Mouse (Mus musculus) Muller cell, postnatal 12 days (primary cell): ENCODE data around the gene Dennd4c.
"Not testable (repeated sequence)": the region's sequence is repeated elsewhere in the genome, so short reads cannot be mapped to it uniquely, and the experiment has no call there.

Experiments
- DNase-seq: peaks from one replicate; pipeline ENCODE4 v3.0.0-alpha.2; 2015; ENCODE audit errors: inconsistent ontology term

The Dennd4c gene

DNA sequence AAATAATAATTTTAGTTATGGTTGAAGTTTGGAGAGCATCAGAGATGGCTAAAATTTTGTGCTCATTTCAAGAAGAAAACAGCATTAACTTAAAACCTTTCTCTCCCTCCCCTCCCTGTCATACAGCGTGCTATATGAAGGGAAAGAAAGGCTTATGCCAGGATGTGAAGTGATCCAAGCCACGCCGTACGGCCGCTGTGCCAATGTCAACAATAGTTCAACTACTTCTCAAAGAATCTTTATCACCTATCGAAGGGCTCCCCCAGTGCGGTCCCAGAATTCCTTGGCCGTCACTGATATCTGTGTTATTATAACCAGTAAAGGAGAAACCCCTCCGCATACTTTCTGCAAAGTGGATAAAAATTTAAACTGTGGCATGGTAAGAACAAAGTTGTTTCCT is 29.2 kb downstream of the Dennd4c start:
- DNase-seq: no peak

DNA sequence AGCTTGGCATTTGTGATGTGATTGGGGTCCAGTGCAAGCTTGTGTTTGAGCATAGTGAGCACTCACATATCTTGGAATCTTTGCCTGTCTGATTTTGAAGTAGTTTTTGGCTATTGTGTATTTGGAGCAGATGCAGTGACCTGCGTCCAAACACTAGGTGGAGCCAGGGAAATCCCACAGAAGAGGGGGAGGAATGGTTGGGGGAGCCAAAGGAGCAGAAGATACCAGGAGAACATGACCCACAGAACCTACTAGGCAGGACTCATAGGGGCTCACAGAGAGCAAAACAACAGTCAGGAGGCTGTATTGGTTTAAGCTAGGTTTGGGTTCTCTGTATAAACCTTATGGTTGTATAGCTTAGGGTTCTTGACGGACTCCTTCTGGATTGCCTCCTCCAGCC is 62.2 kb downstream of the Dennd4c start:
- DNase-seq: no peak

DNA sequence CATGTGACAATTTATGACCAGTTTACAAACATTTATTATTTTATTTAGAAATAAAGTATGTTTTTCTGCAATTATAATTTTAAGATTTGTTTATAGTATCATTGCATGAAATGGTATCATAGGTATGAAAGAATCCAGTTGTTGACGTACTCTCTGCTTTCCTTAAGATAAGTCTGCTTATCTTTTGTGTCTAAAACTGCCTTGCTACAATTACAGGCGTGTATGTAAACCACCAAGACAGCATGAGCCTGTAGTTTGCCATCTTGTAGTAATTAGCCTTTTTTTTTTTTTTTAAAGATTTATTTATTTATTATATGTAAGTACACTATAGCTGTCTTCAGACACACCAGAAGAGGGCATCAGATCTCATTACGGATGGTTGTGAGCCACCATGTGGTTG is 66.5 kb downstream of the Dennd4c start:
- no peak for DNase-seq

DNA sequence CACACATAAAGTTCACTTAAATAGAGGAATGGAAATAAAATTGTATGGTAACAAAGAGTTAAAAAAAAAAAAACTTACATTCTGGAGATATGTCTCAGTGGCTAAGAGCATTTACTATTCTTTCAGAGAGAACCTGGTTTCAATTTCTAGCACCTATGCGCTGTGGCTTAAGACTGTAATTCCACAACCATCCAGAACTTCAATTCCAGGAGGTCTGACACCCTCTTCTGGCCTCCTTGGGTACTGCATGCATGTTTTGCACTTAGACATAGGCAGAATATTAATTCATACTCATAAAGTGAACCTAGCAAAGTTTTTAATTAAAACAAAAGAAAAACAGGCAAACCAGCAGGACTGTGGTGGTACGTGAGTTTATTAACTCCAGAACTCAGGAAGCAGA is 74.8 kb downstream of the Dennd4c start:
- DNase-seq: peak; percentile 26

DNA sequence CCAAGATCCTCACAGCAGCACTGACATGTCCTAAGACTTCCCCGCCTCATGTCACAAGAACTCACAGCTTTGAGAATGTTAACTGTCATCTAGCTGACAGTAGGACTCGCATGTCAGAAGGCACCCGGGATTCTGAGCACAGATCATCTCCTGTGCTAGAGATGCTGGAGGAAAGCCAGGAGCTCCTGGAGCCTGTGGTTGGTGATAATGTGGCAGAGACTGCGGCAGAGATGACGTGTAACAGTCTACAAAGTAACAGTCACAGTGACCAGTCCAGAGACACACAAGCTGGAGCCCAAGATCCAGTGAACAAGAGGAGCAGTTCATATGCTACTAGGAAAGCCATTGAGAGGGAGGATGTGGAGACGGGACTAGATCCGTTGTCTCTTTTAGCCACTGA is 76.8 kb downstream of the Dennd4c start:
- no peak for DNase-seq

DNA sequence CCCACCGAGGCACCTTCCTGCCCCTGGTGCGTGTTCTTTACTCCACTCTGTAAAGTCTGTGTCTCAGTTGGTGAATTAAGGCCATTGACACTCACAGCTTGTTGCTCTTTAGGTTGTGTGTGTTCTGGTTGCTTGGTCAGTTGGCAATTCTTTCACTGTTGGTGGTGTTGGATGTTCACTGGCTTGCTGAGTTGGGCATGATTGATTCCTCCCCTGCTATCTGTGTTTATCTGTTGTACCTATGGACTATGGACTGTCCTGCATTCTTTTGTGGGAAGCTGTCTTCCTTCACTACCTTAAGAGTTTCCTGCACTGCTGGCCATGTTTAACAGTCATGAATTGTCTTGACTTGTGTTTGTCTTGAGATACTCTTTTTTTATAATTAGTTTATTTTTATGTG is 83.5 kb downstream of the Dennd4c start:
- no peak for DNase-seq

DNA sequence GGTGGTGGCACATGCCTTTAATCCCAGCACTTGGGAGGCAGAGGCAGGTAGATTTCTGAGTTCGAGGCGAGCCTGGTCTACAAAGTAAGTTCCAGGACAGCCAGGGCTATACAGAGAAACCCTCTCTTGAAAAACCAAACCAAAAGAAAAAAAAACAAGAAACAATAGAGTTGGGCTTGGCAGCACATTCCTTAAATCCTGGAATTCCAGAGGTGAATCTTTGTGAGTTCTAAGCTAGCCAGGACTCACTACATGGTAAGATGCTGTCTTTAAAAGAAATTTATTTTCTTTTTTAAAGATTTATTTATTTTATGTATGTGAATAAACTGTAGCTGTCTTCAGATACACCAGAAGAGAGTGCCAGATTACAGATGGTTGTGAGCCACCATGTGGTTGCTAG is 92.8 kb downstream of the Dennd4c start:
- DNase-seq: not testable (repeated sequence)

DNA sequence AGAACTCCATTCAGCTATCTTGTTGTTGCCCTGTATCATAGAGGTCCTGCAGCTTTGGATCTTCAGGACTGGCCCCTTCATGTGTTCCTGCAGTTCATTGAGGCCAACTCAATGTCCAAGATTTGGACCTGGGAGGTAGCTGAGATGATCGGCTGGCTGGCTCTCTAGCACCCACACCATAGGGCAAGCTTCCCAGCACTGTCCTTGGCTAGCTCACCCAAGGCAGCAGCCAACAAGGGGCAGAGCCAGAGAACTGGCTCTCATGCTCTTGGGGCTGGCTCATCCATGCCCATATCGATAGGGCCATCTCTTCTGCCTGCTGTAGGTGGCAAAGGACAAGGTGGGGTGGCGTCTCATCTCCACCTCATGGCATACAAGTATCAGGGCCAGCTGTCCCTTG is 97.0 kb downstream of the Dennd4c start:
- no peak for DNase-seq

DNA sequence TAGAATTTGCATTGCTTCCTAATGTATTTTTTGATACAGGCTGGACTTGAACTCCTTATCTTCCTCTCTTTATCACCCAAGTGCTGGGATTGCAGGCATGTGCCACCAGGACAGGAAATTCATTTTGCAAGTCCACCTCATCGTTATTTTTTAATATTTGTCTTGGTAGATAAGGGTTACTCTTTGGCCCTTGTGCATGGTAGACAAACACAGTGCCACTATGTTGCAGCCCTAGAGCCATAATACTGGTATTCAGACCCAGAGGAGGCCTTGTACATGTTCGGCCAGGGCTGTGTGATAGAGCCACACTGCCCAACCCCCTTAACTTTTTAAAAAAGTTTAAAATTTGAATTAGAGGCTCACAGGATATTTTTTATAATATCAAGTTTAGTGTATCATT is 98.9 kb downstream of the Dennd4c start:
- DNase-seq: no peak

DNA sequence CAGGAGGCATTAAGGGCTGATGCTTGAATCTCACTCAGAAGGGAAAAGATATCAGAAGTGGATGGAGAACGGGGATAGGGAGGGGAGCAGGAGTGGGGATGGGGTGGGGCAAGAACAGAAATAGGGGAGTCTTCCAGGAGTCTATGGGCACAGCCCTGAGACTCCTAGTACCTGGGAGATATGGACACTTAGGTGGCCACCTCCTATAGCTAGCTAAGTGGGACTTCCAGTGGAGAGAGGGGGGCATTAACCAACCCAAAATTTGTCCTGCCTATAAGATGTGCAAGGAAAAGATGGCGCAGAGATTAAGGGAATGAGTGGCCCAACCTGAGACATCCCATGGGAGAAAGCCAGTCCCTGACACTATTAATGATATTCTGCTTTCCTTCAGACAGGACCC is 103.0 kb downstream of the Dennd4c start:
- no peak for DNase-seq

DNA sequence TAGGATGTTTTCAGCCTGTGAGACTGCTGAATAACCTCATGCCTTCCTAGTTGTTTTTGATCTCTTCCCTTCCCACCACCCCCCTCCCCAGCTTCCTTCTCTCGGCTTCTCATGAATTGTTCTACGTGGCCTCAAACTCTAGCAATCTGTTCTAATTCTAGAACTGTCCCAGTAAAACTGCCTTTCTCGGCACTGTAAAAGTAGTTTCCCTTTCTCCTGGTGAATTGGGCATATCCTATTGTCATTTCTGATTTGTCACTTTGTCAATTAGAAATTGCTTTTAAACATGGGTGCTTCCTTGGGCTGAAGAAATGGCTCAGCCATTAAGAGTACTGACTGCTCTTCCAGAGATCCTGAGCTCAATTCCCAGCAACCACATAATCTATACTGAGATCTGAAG is 103.7 kb downstream of the Dennd4c start:
- no peak for DNase-seq

DNA sequence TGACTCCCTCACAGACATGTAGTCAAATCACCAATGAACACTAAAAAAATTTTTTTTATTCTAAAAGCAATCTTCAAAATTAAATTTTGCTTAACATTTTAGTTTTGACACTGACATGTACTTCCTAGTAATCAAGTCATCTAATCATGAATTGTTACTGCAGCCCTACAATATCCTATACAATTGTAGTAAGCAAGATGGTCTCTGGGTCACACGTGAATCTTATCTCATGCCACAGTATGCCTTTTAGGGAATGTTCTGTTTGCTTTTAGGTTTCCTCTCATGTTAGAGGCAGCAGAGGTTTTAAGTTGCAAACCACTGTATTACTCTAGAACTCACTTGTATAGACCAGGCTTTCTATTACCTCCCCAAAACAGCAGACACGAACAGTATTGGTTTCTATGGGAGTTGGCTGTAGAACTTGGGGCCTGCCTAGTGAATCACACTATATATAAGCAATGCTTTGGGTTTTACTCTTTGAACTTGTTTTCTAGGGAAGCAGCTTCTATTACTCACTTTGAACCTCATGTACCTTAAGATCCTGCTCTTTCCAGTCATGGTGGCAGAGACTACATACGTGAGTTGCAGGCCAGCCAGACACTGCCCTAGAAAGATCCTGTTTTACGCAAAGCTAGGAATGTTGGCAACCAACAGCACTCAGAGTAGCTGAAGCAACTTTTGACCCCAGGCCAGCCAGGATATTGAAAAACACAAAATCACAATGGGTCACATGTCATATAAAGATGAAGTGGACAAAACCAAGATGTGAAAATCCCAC is 104.6 kb downstream of the Dennd4c start:
- no peak for DNase-seq

DNA sequence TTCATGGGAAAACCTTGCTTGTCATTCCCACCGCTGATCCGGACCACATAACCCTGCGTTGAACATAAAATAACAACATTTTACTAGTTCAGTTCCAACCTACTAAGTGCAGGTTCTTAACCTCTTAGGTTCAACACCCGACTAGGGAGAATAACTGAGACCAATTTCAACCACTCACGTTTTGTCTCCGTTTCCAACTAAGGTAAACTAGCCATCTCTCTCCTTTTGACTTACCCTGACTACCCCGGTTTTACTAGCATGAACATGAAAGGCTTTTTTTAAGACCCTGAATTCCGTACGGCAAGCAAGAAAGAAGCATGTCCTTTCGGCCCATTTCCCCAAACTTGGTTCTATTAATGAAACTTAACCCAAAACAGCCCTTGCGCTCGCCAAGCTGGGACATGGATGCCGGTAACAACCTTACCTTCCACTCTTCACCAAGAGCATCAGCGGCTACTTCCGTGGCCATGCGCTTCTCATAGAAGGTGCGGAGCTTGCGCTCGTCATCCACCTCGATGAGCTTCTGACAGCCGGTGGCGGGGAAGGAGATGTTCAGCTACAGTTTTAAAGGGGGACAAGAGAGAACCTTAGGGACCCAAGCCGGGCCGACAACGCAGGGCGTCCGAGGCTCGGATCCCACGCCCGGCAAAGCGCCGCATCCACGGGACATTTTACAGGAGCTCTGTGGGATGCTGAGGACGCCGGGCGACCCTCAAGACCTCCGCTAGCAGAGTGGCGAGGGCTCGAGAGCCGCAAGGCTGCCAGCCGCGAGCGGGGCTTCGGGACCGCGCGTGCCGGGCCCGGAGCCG is 108.2 kb downstream of the Dennd4c start:
- peak; percentile 17 for DNase-seq

DNA sequence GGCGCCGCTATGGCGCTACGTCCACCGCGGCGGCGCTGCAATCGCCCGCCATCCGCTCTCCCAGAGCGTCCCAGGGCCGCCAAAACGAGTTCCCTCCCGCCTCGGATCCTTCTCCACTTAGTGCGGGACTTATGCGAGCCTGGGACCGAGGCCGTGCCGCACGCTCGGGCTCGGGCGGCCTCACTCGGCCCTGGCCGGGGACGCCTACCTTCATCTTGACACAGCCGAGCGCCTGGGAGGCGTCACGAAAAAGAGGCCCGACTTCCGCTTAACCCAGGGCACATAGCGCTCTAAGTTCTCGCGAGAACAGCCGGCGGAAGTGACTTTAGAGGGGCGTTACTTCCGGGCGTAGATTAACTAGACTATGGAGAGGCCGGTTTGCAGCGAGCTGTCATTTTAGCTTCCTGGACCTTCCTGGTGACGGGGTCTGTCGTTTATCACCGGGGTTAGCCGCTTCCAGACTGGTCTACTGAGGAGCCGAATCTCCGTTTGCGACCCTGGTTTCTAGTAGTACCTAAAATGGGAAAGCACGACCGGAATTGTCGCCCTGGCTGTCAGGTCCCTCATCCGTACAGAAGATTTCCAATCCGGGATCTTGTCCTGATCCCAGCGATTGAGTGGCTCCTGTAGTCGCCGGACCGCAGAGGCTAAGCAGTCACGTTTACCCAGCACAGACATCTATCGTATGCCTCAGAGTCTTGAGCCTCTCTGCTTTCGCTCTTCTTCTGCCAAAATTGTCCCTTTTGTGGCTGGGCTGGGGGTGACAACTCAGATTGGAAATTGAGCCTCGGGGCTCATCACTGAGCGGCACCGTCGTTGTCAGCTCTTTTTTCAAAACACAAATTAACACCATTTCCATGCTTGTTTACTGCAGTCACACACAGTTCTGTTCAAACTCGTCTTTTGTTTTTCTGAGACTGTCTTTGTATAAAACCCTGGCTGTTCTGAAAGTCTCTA is 109.0 kb downstream of the Dennd4c start, which contains the start of gene Rps6:
Gene Rps6, minus strand, starts transcription at position 300 of the 957 bp plus-strand sequence.
- DNase-seq: peak; percentile 95

DNA sequence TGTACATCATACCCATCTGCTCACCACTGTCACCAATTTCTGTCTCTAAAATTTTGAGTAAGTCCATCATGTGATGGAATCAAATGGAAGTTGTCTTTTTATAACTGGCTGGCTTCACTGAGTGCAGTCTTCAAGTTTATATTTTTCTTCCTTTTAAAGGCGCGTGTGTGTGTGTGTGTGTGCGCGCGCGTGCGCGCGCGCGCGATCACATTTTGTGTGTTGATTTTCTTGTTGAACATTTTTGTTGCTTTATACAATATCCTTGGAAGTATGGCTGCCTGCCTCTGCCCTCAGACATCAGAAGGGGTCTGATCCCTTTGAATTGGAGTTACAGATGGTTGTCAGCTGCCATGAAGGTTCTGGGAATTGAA is 109.7 kb downstream of the Dennd4c start:
- no peak for DNase-seq

DNA sequence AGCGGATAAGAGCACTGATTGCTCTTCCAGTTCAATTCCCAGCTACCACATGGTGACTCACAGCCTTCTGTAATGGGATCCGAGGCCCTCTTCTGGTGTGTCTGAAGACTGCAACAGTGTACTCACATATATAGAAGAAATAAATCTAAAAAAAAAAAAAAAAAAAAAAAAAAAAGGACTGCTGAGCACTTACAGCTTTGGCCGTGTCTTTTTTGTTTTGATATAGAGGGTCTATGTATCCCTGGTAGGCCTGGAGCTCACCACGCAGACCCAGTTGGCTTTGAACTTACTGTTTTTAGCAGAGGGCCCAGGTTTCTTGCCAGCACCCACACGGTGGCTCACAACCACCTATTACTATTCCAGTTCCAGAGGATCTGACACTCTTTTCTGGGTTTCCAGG is 115.7 kb downstream of the Dennd4c start:
- DNase-seq: no peak

DNA sequence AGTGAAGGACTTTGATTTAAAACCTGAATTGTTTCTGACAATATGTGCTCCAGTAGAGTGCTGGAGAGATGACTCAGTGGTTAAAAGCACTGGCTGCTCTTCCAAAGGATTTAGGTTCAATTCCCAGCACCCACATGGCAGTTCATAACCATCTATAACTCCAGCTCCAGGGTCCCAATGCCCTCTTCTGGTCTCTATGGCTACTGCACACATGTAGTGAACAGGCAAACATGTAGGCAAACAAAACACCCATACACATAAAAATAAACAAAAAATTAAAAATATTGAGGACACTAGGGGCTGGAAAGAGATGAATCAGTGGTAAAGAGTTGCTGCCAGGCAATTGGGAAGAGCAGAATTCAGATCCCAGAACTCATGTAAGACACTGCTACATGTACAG is 123.6 kb downstream of the Dennd4c start:
- no peak for DNase-seq

DNA sequence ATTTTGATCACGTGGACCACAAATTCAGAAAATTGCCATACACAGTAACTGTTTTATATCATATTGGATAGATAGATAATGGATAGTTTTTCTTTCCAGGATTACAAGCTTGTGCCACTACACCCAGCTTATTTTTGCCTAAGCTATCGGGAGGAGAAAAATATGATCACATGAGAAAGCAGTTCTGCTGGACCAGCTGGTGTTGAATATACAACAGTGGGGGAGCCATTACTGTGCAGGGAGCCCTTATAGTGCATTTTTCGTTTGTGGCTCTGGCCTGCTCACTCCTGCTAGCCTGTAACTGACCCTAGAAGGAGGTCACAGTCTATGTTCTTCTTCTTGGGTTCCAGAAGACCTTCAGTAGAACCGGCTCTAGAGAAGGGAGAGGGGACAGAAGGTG is 124.7 kb downstream of the Dennd4c start:
- DNase-seq: no peak

DNA sequence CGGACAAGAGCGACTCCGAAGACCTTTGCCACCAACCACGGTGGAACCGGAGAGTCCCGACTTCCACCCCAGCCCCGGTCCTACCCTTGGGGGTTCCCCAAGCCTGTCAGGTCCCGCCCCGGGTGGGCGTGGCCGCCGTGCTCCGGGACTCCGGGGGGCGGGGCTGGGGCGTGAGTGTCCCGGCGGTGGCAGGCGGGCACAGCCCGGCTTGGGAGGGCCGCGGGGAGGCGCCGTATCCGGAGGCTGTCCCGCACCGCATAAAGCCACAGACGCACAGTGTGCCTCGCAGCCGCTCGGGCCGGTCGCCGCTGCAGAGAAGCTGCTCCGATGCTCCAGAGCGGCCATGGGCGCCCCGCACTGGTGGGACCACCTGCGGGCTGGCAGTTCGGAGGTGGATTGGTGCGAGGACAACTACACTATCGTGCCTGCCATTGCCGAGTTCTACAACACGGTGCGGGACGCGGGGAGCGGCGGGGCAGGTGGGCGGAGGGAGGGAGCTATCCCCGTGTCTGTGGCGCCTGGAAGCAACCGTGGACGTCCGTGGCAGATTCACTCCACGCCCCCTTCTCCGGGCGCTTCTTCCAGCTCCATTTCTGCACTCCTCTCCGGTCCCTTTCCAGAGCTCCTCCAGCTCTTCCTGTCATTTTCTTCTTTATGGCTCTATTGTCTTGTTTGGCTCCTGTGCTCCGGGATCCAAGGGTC is 125.9 kb downstream of the Dennd4c start, which contains the start of gene Acer2:
Gene Acer2, plus strand, starts transcription at position 251 of the 702 bp plus-strand sequence.
- DNase-seq: peak; percentile 95

DNA sequence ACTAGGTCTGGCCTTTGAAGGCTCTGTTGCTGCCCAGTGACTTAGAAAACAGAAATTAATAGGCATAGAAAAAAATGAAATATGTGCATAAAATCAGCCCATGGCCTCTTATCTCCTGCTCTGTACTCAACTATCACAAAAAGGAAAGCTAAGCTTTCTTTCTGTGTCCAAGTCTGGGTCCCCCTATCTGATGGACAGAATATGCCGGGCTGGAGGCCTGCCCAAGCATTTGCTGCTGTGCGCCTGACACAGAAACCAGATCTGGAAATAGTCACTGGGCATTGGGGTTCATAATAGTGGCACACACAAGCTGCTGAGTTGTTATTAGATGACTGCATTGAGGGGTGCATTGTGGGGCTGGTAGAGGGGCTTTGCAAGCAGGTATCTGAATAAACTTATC is 131.1 kb downstream of the Dennd4c start:
- no peak for DNase-seq

DNA sequence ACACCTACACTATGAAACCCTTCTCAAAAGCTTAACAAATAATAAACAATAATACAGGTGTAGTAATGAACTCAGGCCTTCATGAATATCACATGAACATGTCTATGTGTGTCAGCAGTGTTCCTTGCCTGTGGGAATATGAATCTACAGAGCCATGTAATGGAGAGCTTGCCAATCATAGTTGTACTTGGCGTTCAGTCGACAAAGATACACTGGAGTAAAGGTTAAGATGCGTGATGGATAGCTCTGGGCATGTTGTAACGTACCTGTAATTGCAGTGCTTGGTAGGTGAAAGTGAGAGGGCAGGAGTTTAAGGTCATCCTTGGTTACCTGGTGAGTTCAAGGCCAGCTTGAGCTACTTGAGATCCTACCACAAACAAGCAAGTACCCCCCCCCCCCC is 132.8 kb downstream of the Dennd4c start:
- no peak for DNase-seq
